Mouse (Mus musculus): ENCODE measurements around the gene Slit2. TPM values are rescaled to one million over a fixed set of nuclear protein-coding genes. Genes with fewer than 3 reads are reported as not detected.

The Slit2 gene
- polyA plus RNA-seq, 1 experiment, result 1.1 TPM

- Histone ChIP-seq H3K4me3 (ENCODE audit: control insufficient read depth, low read depth, low read length) (no peak overlapping the region), H3K27ac (ENCODE audit: control insufficient read depth, insufficient read depth, low read depth, low read length) (no peak overlapping the region), H3K36me3 (ENCODE audit: control insufficient read depth, insufficient read depth, low read length) (no peaks in the 10 kb centered on the region), H3K4me1 (ENCODE audit: control insufficient read depth, insufficient read depth, low read length) (no peaks in the 10 kb centered on the region), H3K27me3 (ENCODE audit: control insufficient read depth, insufficient read depth, low read length) (no peaks in the 10 kb centered on the region)
- no peak for TF ChIP-seq POLR2A (IDR thresholded peaks at IDR 0.05; ENCODE audit: control insufficient read depth, low read depth, low read length)
- TF ChIP-seq CTCF (IDR thresholded peaks at IDR 0.05; ENCODE audit: control insufficient read depth, insufficient read depth, insufficient replicate concordance, low read depth, low read length), result no peak
These were observed 75.7 kb downstream of the Slit2 start for GRCm38 (mm10) chr5:48058612-48059011.

- Histone ChIP-seq H3K36me3 (ENCODE audit: control insufficient read depth, insufficient read depth, low read length) (no peaks in the 10 kb centered on the region), H3K27me3 (ENCODE audit: control insufficient read depth, insufficient read depth, low read length) (no peaks in the 10 kb centered on the region), H3K4me1 (ENCODE audit: control insufficient read depth, insufficient read depth, low read length) (no peaks in the 10 kb centered on the region), H3K4me3 (ENCODE audit: control insufficient read depth, low read depth, low read length) (no peak overlapping the region), H3K27ac (ENCODE audit: control insufficient read depth, insufficient read depth, low read depth, low read length) (no peak overlapping the region)
- TF ChIP-seq CTCF (IDR thresholded peaks at IDR 0.05; ENCODE audit: control insufficient read depth, insufficient read depth, insufficient replicate concordance, low read depth, low read length) (no peak), POLR2A (IDR thresholded peaks at IDR 0.05; ENCODE audit: control insufficient read depth, low read depth, low read length) (no peak)
These were observed 77.8 kb downstream of the Slit2 start for GRCm38 (mm10) chr5:48060715-48061114.

DNA sequence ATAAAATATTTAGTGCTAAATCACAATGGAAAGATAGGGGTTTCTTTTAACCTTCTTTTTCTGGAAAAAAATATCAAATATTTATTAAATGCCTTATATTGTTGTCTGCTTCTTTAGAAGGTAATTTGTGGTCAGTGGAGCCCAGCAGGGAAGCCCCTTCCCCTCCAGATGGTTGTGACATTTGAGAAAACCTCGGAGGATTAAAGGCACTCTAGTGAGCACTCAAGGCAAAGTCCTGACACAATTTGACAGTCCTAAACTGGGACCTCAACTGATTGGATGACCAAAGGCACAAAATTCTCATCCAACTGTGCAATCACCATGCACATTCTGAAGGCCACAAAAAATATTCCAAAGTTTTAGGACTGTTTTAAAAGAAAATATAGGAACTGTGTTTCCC is 95.8 kb downstream of the Slit2 start:
- no peaks in the 10 kb centered on the region for H3K36me3 ChIP-seq (ENCODE audit: control insufficient read depth, insufficient read depth, low read length)
- no peak overlapping the region for H3K4me3 ChIP-seq (ENCODE audit: control insufficient read depth, low read depth, low read length)
- no peaks in the 10 kb centered on the region for H3K4me1 ChIP-seq (ENCODE audit: control insufficient read depth, insufficient read depth, low read length)
- no peak overlapping the region for H3K27ac ChIP-seq (ENCODE audit: control insufficient read depth, insufficient read depth, low read depth, low read length)
- no peaks in the 10 kb centered on the region for H3K27me3 ChIP-seq (ENCODE audit: control insufficient read depth, insufficient read depth, low read length)
- TF ChIP-seq POLR2A (IDR thresholded peaks at IDR 0.05; ENCODE audit: control insufficient read depth, low read depth, low read length) (no peak), CTCF (IDR thresholded peaks at IDR 0.05; ENCODE audit: control insufficient read depth, insufficient read depth, insufficient replicate concordance, low read depth, low read length) (no peak)

- Histone ChIP-seq H3K27ac (ENCODE audit: control insufficient read depth, insufficient read depth, low read depth, low read length) (no peak overlapping the region), H3K4me3 (ENCODE audit: control insufficient read depth, low read depth, low read length) (no peak overlapping the region), H3K27me3 (ENCODE audit: control insufficient read depth, insufficient read depth, low read length) (no peaks in the 10 kb centered on the region), H3K36me3 (ENCODE audit: control insufficient read depth, insufficient read depth, low read length) (no peaks in the 10 kb centered on the region), H3K4me1 (ENCODE audit: control insufficient read depth, insufficient read depth, low read length) (no peaks in the 10 kb centered on the region)
- TF ChIP-seq CTCF (IDR thresholded peaks at IDR 0.05; ENCODE audit: control insufficient read depth, insufficient read depth, insufficient replicate concordance, low read depth, low read length), result no peak
- TF ChIP-seq POLR2A (IDR thresholded peaks at IDR 0.05; ENCODE audit: control insufficient read depth, low read depth, low read length), result no peak
These were observed 98.4 kb downstream of the Slit2 start for GRCm38 (mm10) chr5:48081223-48081881.

DNA sequence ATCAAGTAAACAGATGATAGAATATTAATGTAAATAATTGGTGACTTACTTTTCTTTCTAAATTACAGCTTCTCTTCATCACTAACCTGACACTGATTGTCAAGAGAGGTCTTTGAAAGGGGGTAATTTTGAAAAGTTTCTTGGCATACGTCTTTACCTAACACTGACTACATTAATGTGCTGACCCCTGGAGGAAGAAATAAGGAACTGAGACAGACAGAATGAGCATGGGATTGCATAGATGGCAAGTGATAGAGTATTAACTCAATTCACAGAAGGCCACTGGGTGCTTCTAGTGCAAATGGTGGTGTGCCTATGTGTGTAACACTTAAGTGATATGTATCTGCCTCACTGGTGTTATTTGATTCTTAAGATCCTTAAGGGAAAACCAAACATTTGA is 130.5 kb downstream of the Slit2 start:
- no peak for TF ChIP-seq POLR2A (IDR thresholded peaks at IDR 0.05; ENCODE audit: control insufficient read depth, low read depth, low read length)
- TF ChIP-seq CTCF (IDR thresholded peaks at IDR 0.05; ENCODE audit: control insufficient read depth, insufficient read depth, insufficient replicate concordance, low read depth, low read length), result no peak
- no peak overlapping the region for H3K4me3 ChIP-seq (ENCODE audit: control insufficient read depth, low read depth, low read length)
- H3K4me1 ChIP-seq (ENCODE audit: control insufficient read depth, insufficient read depth, low read length), result no peaks in the 10 kb centered on the region
- no peaks in the 10 kb centered on the region for H3K27me3 ChIP-seq (ENCODE audit: control insufficient read depth, insufficient read depth, low read length)
- no peak overlapping the region for H3K27ac ChIP-seq (ENCODE audit: control insufficient read depth, insufficient read depth, low read depth, low read length)
- no peaks in the 10 kb centered on the region for H3K36me3 ChIP-seq (ENCODE audit: control insufficient read depth, insufficient read depth, low read length)

- Histone ChIP-seq H3K27me3 (ENCODE audit: control insufficient read depth, insufficient read depth, low read length) (no peaks in the 10 kb centered on the region), H3K36me3 (ENCODE audit: control insufficient read depth, insufficient read depth, low read length) (no peaks in the 10 kb centered on the region), H3K4me1 (ENCODE audit: control insufficient read depth, insufficient read depth, low read length) (no peaks in the 10 kb centered on the region), H3K4me3 (ENCODE audit: control insufficient read depth, low read depth, low read length) (no peak overlapping the region), H3K27ac (ENCODE audit: control insufficient read depth, insufficient read depth, low read depth, low read length) (no peak overlapping the region)
- no peak for TF ChIP-seq POLR2A (IDR thresholded peaks at IDR 0.05; ENCODE audit: control insufficient read depth, low read depth, low read length)
- no peak for TF ChIP-seq CTCF (IDR thresholded peaks at IDR 0.05; ENCODE audit: control insufficient read depth, insufficient read depth, insufficient replicate concordance, low read depth, low read length)
These were observed 132.1 kb downstream of the Slit2 start for GRCm38 (mm10) chr5:48114969-48115537.

DNA sequence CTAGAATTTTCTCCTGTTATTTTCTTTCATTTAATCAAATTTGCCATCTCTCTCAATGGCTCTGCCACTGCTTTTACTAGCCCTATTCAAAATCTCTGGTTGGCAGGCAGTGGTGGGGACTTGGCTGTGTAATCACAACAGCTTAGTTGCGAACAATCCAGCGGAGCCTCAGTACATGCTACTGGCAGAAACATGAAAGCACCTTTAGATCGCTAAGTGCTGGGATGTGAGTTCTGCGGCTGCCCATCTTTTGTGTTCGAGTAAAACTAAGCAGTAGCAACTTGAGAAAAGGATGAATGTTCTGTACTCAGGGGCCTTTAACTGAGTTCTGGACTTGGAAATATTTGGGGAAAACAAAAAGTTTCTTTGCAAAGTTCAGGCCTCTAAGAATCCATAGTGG is 139.7 kb downstream of the Slit2 start:
- no peaks in the 10 kb centered on the region for H3K27me3 ChIP-seq (ENCODE audit: control insufficient read depth, insufficient read depth, low read length)
- H3K36me3 ChIP-seq (ENCODE audit: control insufficient read depth, insufficient read depth, low read length), result no peaks in the 10 kb centered on the region
- H3K4me3 ChIP-seq (ENCODE audit: control insufficient read depth, low read depth, low read length), result no peak overlapping the region
- no peak overlapping the region for H3K27ac ChIP-seq (ENCODE audit: control insufficient read depth, insufficient read depth, low read depth, low read length)
- TF ChIP-seq CTCF (IDR thresholded peaks at IDR 0.05; ENCODE audit: control insufficient read depth, insufficient read depth, insufficient replicate concordance, low read depth, low read length) (no peak), POLR2A (IDR thresholded peaks at IDR 0.05; ENCODE audit: control insufficient read depth, low read depth, low read length) (no peak)
- H3K4me1 ChIP-seq (ENCODE audit: control insufficient read depth, insufficient read depth, low read length), result no peaks in the 10 kb centered on the region

Data from testis, adult 2 months (tissue).